ENCODE assay signal across 10 mouse cellular contexts in genomic region chr16:58450648-58451047, GRCm38 (mm10).
"Had no signal": no experiment of that assay in that cellular context is flagged by ENCODE, and none has a peak within 500 bp of the region (broad histone marks: within the 10 kb centered on the region; RNA-seq: fewer than 3 reads in every experiment).

No protein-coding gene starts in this region.

- H3K9ac ChIP-seq: limb, embryonic 12.5 days; neural tube, embryonic 12.5 days had no signal

- H3K4me2 ChIP-seq: limb, embryonic 12.5 days; neural tube, embryonic 12.5 days had no signal

- H3K4me3 ChIP-seq: limb, embryonic 12.5 days; neural tube, embryonic 12.5 days had no signal

- H3K9me3 ChIP-seq: limb, embryonic 12.5 days; neural tube, embryonic 12.5 days had no signal

- DNase-seq: kidney, adult 18-20 months; kidney, postnatal 14 days; liver; lung, postnatal 36 days; midbrain, embryonic 14.5 days; right cerebral cortex, adult 18-20 months; right cerebral cortex, postnatal 25 days; thymus, postnatal 4 days had no signal

- H3K27ac ChIP-seq: limb, embryonic 12.5 days; neural tube, embryonic 12.5 days had no signal

- H3K4me1 ChIP-seq: neural tube, embryonic 12.5 days had no signal

- H3K27me3 ChIP-seq: limb, embryonic 12.5 days; neural tube, embryonic 12.5 days had no signal
